Mouse (Mus musculus) hindlimb bud, embryonic 11.5 days (tissue): ENCODE results near the gene Aqp8.

ENCODE experiments used
- DNase-seq: peaks from one replicate; pipeline ENCODE4 v3.0.0-alpha.2; 2012; ENCODE audit warnings: low read depth, low spot score; ENCODE audit errors: extremely low spot score

Gene Aqp8

GRCm38 (mm10) chr7:123462070-123462501 lies at the start of gene Aqp8:
Aqp8 (plus strand) TSS chr7:123462291.
- DNase-seq: no peak

GRCm38 (mm10) chr7:123416803-123417202 lies 45.3 kb upstream of the Aqp8 start:
- no peak for DNase-seq

GRCm38 (mm10) chr7:123417661-123418060 lies 44.4 kb upstream of the Aqp8 start:
- no peak for DNase-seq

GRCm38 (mm10) chr7:123419984-123420383 lies 42.1 kb upstream of the Aqp8 start:
- DNase-seq: no peak

GRCm38 (mm10) chr7:123421958-123422357 lies 40.1 kb upstream of the Aqp8 start:
- no peak for DNase-seq

- DNase-seq: no peak
Observed at GRCm38 (mm10) chr7:123424281-123424680, 37.8 kb upstream of the Aqp8 start.

GRCm38 (mm10) chr7:123425134-123425757 lies 36.8 kb upstream of the Aqp8 start:
- DNase-seq: no peak

GRCm38 (mm10) chr7:123429624-123430410 lies 32.3 kb upstream of the Aqp8 start:
- DNase-seq: no peak

GRCm38 (mm10) chr7:123430411-123430705 lies 31.7 kb upstream of the Aqp8 start:
- DNase-seq: no peak

GRCm38 (mm10) chr7:123431206-123431605 lies 30.9 kb upstream of the Aqp8 start:
- DNase-seq: no peak

- DNase-seq: no peak
Observed at GRCm38 (mm10) chr7:123442079-123442478, 20.0 kb upstream of the Aqp8 start.

GRCm38 (mm10) chr7:123448794-123449193 lies 13.3 kb upstream of the Aqp8 start:
- no peak for DNase-seq

- no peak for DNase-seq
Observed at GRCm38 (mm10) chr7:123449676-123450075, 12.4 kb upstream of the Aqp8 start.

GRCm38 (mm10) chr7:123450515-123450914 lies 11.6 kb upstream of the Aqp8 start:
- no peak for DNase-seq

- DNase-seq: no peak
Observed at GRCm38 (mm10) chr7:123452551-123452950, 9.5 kb upstream of the Aqp8 start.

GRCm38 (mm10) chr7:123453066-123453465 lies 9.0 kb upstream of the Aqp8 start:
- no peak for DNase-seq

GRCm38 (mm10) chr7:123455088-123455487 lies 7.0 kb upstream of the Aqp8 start:
- no peak for DNase-seq

- no peak for DNase-seq
Observed at GRCm38 (mm10) chr7:123458309-123458708, 3.8 kb upstream of the Aqp8 start.

- no peak for DNase-seq
Observed at GRCm38 (mm10) chr7:123459247-123459646, 2.8 kb upstream of the Aqp8 start.

GRCm38 (mm10) chr7:123461316-123461715 lies 775 bp upstream of the Aqp8 start:
- DNase-seq: no peak

- DNase-seq: no peak
Observed at GRCm38 (mm10) chr7:123463569-123463968, 1.5 kb downstream of the Aqp8 start.

GRCm38 (mm10) chr7:123465692-123466387 lies 3.7 kb downstream of the Aqp8 start:
- DNase-seq: peak; percentile 76
